Mouse (Mus musculus) gastrocnemius, postnatal 14 days (tissue): Measurements from ENCODE around the gene Gm7995. TPM values are rescaled to one million over a fixed set of nuclear protein-coding genes. Genes with fewer than 3 reads are reported as not detected.
"Not testable (repeated sequence)": the region's sequence is repeated elsewhere in the genome, so short reads cannot be mapped to it uniquely, and the experiment has no call there.

Experiments
- DNase-seq: peaks from one replicate; pipeline ENCODE4 v3.0.0; 2021; ENCODE audit warnings: mixed read lengths
- intact Hi-C: fragments of 180-260 bp; cut with DNase I; formaldehyde crosslinking; loops from one replicate; pipeline ENCODE4 v1.15.1; 2025; ENCODE audit warnings: low total_unique reads
- long read RNA-seq, 2 experiments: library from polyadenylated mRNA; stranded (forward); transcript quantifications; one replicate each; pipeline ENCODE4 v2.0.0; 2021
- microRNA-seq, 2 experiments: library from miRNA; unstranded; fragments of <30 nt; microRNA quantifications; one replicate each; pipeline ENCODE4 v1.2.0; 2021
- total RNA-seq, 2 experiments: library from RNA; stranded (reverse); gene quantifications; 2 replicates each; pipeline ENCODE4 v1.2.3; 2021

Gm7995 gene
- total RNA-seq = not detected
- long read RNA-seq, experiment 1 = 0 reads
- long read RNA-seq, experiment 2 = 0 reads

DNA sequence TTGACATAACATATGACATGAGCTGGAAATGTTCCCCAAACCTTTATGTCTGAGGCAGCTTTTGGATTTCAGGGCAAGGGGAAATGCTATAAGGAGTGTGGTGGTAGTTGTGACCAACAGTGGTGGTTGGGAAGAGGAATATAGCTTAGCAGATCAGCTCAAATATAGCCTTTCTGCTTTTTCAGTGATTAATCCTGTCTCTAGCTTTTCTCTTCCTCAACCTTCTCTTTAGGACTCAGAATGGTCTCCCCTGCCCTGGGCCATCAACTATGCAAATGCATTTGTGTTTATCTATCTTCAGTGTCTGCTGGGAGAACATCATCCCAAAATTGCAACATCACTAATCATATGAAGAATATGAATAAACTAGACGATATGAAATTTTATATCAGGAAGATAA lies at the start of gene Gm7995:
Gm7995 (plus strand) TSS at position 301 of the 400 bp plus-strand sequence.
- DNase-seq, intact Hi-C loops: not testable (repeated sequence)

GRCm38 (mm10) chr14:42297258-42297657 lies 12.8 kb upstream of the Gm7995 start, which contains the start of gene Gm9611:
Gene Gm9611, minus strand, starts transcription at chr14:42297358.
- DNase-seq, intact Hi-C loops: not testable (repeated sequence)

Small RNA genes lying within 50 kb of the gene (microRNA-seq; reads per million reads assigned to microRNA genes)
- gene Gm25208 (0 reads per million in 2 experiments), gene Gm25892 (0 reads per million in 2 experiments)

Other genes starting within 250 kb of the Gm7995 start
- not detected for gene Gm7951, start 192.8 kb upstream of the Gm7995 start, total RNA-seq
- not detected for gene Gm17027, start 147.6 kb upstream of the Gm7995 start, total RNA-seq
- not detected for gene Gm3573, start 119.4 kb upstream of the Gm7995 start, total RNA-seq
- gene Gm17026, start 50.2 kb upstream of the Gm7995 start, total RNA-seq = not detected
- gene Gm9611, start 12.9 kb upstream of the Gm7995 start, total RNA-seq = not detected
- not detected for gene Gm8005, start 129.5 kb downstream of the Gm7995 start, total RNA-seq
- gene Gm8011, start 153.7 kb downstream of the Gm7995 start, total RNA-seq = not detected
- not detected for gene Gm8020, start 192.1 kb downstream of the Gm7995 start, total RNA-seq
- gene Gm8024, start 214.1 kb downstream of the Gm7995 start, total RNA-seq = not detected